8 mouse cellular contexts compared by ENCODE assay signal in genomic region chr9:48737911-48738310, GRCm38 (mm10).
DNase-seq lines count a peak whose midpoint lies in the region; ATAC-seq lines count a peak whose summit lies in the region.
"Had no signal": no experiment of that assay in that cellular context is flagged by ENCODE, and none has a peak within 500 bp of the region (broad histone marks: within the 10 kb centered on the region; RNA-seq: fewer than 3 reads in every experiment).

No protein-coding gene starts in this region.

- H3K4me1 ChIP-seq in kidney, embryonic 15.5 days, result peaks cover 70% of the 10 kb centered on the region
- peaks cover 77% of the 10 kb centered on the region for H3K4me1 ChIP-seq in embryonic facial prominence, embryonic 13.5 days
- H3K4me1 ChIP-seq in forebrain, embryonic 15.5 days, result peaks cover 81% of the 10 kb centered on the region
- peaks cover 70% of the 10 kb centered on the region for H3K4me1 ChIP-seq in midbrain, embryonic 14.5 days (ENCODE audit: control insufficient read depth, insufficient read depth, low read length)

- DNase-seq in kidney, postnatal 36 days, result no peak
- DNase-seq in midbrain, embryonic 14.5 days, result no peak
- no peak for DNase-seq in spleen, postnatal 36 days (ENCODE audit: low spot score in 2 of 2)
- no peak for DNase-seq in spleen, postnatal 4 days (ENCODE audit: low spot score in 2 of 2)

- no peaks in the 10 kb centered on the region for H3K36me3 ChIP-seq in kidney, embryonic 15.5 days
- H3K36me3 ChIP-seq in embryonic facial prominence, embryonic 13.5 days, result no peaks in the 10 kb centered on the region
- no peaks in the 10 kb centered on the region for H3K36me3 ChIP-seq in forebrain, embryonic 15.5 days
- no peaks in the 10 kb centered on the region for H3K36me3 ChIP-seq in midbrain, embryonic 14.5 days (ENCODE audit: control insufficient read depth, insufficient read depth, low read length)

- H3K9me3 ChIP-seq in kidney, embryonic 15.5 days (replicated peaks), result no peaks in the 10 kb centered on the region
- no peaks in the 10 kb centered on the region for H3K9me3 ChIP-seq in embryonic facial prominence, embryonic 13.5 days
- H3K9me3 ChIP-seq in forebrain, embryonic 15.5 days, result no peaks in the 10 kb centered on the region
- no peaks in the 10 kb centered on the region for H3K9me3 ChIP-seq in midbrain, embryonic 14.5 days (ENCODE audit: control insufficient read depth, low read length)

- peak overlapping the region; percentile 44 for H3K4me2 ChIP-seq in kidney, embryonic 15.5 days
- H3K4me2 ChIP-seq in embryonic facial prominence, embryonic 13.5 days, result peak overlapping the region; percentile 48
- 0 out of 2 replicates have a peak overlapping the region, but pooled peaks have one; percentile 35 for H3K4me2 ChIP-seq in forebrain, embryonic 15.5 days (replicated peaks)
- peak overlapping the region; percentile 34; the same call in 1 of the 2 replicates for H3K4me2 ChIP-seq in midbrain, embryonic 14.5 days (ENCODE audit: low read length)

- H3K27ac ChIP-seq in kidney, embryonic 15.5 days, result peak overlapping the region; percentile 64; the same call in 1 of the 2 replicates
- H3K27ac ChIP-seq in embryonic facial prominence, embryonic 13.5 days, result peak overlapping the region; percentile 71
- H3K27ac ChIP-seq in forebrain, embryonic 15.5 days (replicated peaks), result peak overlapping the region; percentile 79
- no peak overlapping the region for H3K27ac ChIP-seq in midbrain, embryonic 14.5 days (replicated peaks; ENCODE audit: low read depth, low read length)

- no peak overlapping the region for H3K9ac ChIP-seq in kidney, embryonic 15.5 days
- H3K9ac ChIP-seq in embryonic facial prominence, embryonic 13.5 days, result no peak overlapping the region
- no peak overlapping the region for H3K9ac ChIP-seq in forebrain, embryonic 15.5 days (replicated peaks)
- H3K9ac ChIP-seq in midbrain, embryonic 14.5 days (replicated peaks; ENCODE audit: low read length), result no peak overlapping the region

- peaks cover 48% of the 10 kb centered on the region for H3K27me3 ChIP-seq in kidney, embryonic 15.5 days
- peaks cover 42% of the 10 kb centered on the region for H3K27me3 ChIP-seq in embryonic facial prominence, embryonic 13.5 days
- H3K27me3 ChIP-seq in forebrain, embryonic 15.5 days, result no peaks in the 10 kb centered on the region
- no peaks in the 10 kb centered on the region for H3K27me3 ChIP-seq in midbrain, embryonic 14.5 days (ENCODE audit: control insufficient read depth, insufficient read depth, low read length)

- ATAC-seq in kidney, embryonic 15.5 days (replicated peaks; ENCODE audit: low FRiP score), result no peak
- ATAC-seq in embryonic facial prominence, embryonic 13.5 days (ENCODE audit: insufficient number of reproducible peaks, insufficient read depth, low FRiP score, low TSS enrichment, low read depth), result no peak
- no peak for ATAC-seq in forebrain, embryonic 15.5 days (replicated peaks)
- no peak for ATAC-seq in midbrain, embryonic 14.5 days (ENCODE audit: low FRiP score, low TSS enrichment)

- 33% methylated on average over 2 of the region's 2 CpGs for WGBS in kidney, embryonic 15.5 days
- WGBS in embryonic facial prominence, embryonic 13.5 days, result 26% methylated on average over 2 of the region's 2 CpGs
- WGBS in forebrain, embryonic 15.5 days, result 25% methylated on average over 2 of the region's 2 CpGs
- 45% methylated on average over 2 of the region's 2 CpGs for WGBS in midbrain, embryonic 14.5 days

- H3K4me3 ChIP-seq in kidney, embryonic 15.5 days (replicated peaks), result no peak overlapping the region
- H3K4me3 ChIP-seq in embryonic facial prominence, embryonic 13.5 days, result no peak overlapping the region
- H3K4me3 ChIP-seq in forebrain, embryonic 15.5 days, result no peak overlapping the region
- H3K4me3 ChIP-seq in midbrain, embryonic 14.5 days (replicated peaks; ENCODE audit: low read depth, low read length), result no peak overlapping the region
- H3K4me3 ChIP-seq: erythroblast, embryonic 14.5 days had no signal
